Mouse (Mus musculus): Measurements from ENCODE around the gene Fkbp6. TPM values are rescaled to one million over a fixed set of nuclear protein-coding genes. Genes with fewer than 3 reads are reported as not detected.

Gene Fkbp6
- polyA plus RNA-seq, 1 experiment from 2014 or later: not detected

- Histone ChIP-seq H3K9me3 (ENCODE audit: control insufficient read depth, low read length) (no peaks in the 10 kb centered on the region), H3K27me3 (ENCODE audit: control insufficient read depth, insufficient read depth, low read length) (no peaks in the 10 kb centered on the region), H3K4me1 (ENCODE audit: control insufficient read depth, insufficient read depth, low read length) (no peaks in the 10 kb centered on the region), H3K27ac (ENCODE audit: low read depth, low read length) (no peak overlapping the region), H3K4me3 (ENCODE audit: low read depth, low read length) (no peak overlapping the region), H3K9ac (ENCODE audit: low read length) (no peak overlapping the region), H3K4me2 (ENCODE audit: low read depth) (no peak overlapping the region), H3K36me3 (ENCODE audit: control insufficient read depth, insufficient read depth, low read length) (no peaks in the 10 kb centered on the region)
- 73% methylated on average over 7 of the region's 7 CpGs for WGBS
- ATAC-seq (ENCODE audit: insufficient read depth, low FRiP score, low TSS enrichment) (no peak), DNase-seq (ENCODE audit: low spot score) (no peak)
Measured at GRCm38 (mm10) chr5:135345989-135346388, 3.9 kb downstream of the Fkbp6 start.

- Histone ChIP-seq H3K4me3 (ENCODE audit: low read depth, low read length) (no peak overlapping the region), H3K9me3 (ENCODE audit: control insufficient read depth, low read length) (no peaks in the 10 kb centered on the region), H3K36me3 (ENCODE audit: control insufficient read depth, insufficient read depth, low read length) (no peaks in the 10 kb centered on the region), H3K4me1 (ENCODE audit: control insufficient read depth, insufficient read depth, low read length) (no peaks in the 10 kb centered on the region), H3K27me3 (ENCODE audit: control insufficient read depth, insufficient read depth, low read length) (no peaks in the 10 kb centered on the region), H3K4me2 (ENCODE audit: low read depth) (no peak overlapping the region), H3K9ac (ENCODE audit: low read length) (no peak overlapping the region), H3K27ac (ENCODE audit: low read depth, low read length) (no peak overlapping the region)
- no peak for DNase-seq (ENCODE audit: low spot score)
- ATAC-seq (ENCODE audit: insufficient read depth, low FRiP score, low TSS enrichment): no peak
- 79% methylated on average over 3 of the region's 3 CpGs for WGBS
Measured at GRCm38 (mm10) chr5:135337575-135337974, 12.3 kb downstream of the Fkbp6 start.

GRCm38 (mm10) chr5:135331161-135331560 is 18.7 kb downstream of the Fkbp6 start:
- ATAC-seq (ENCODE audit: insufficient read depth, low FRiP score, low TSS enrichment): no peak
- Histone ChIP-seq H3K4me2 (ENCODE audit: low read depth) (no peak overlapping the region), H3K4me3 (ENCODE audit: low read depth, low read length) (no peak overlapping the region), H3K27me3 (ENCODE audit: control insufficient read depth, insufficient read depth, low read length) (no peaks in the 10 kb centered on the region), H3K4me1 (ENCODE audit: control insufficient read depth, insufficient read depth, low read length) (no peaks in the 10 kb centered on the region), H3K9ac (ENCODE audit: low read length) (no peak overlapping the region), H3K36me3 (ENCODE audit: control insufficient read depth, insufficient read depth, low read length) (no peaks in the 10 kb centered on the region), H3K9me3 (ENCODE audit: control insufficient read depth, low read length) (no peaks in the 10 kb centered on the region), H3K27ac (ENCODE audit: low read depth, low read length) (no peak overlapping the region)
- DNase-seq (ENCODE audit: low spot score): no peak
- WGBS: 79% methylated on average over 6 of the region's 6 CpGs

- Histone ChIP-seq H3K4me2 (ENCODE audit: low read depth) (no peak overlapping the region), H3K27ac (ENCODE audit: low read depth, low read length) (no peak overlapping the region), H3K9ac (ENCODE audit: low read length) (no peak overlapping the region), H3K4me3 (ENCODE audit: low read depth, low read length) (no peak overlapping the region), H3K27me3 (ENCODE audit: control insufficient read depth, insufficient read depth, low read length) (no peaks in the 10 kb centered on the region), H3K9me3 (ENCODE audit: control insufficient read depth, low read length) (no peaks in the 10 kb centered on the region), H3K4me1 (ENCODE audit: control insufficient read depth, insufficient read depth, low read length) (no peaks in the 10 kb centered on the region), H3K36me3 (ENCODE audit: control insufficient read depth, insufficient read depth, low read length) (no peaks in the 10 kb centered on the region)
- WGBS: 85% methylated on average over 5 of the region's 5 CpGs
- ATAC-seq (ENCODE audit: insufficient read depth, low FRiP score, low TSS enrichment): no peak
- DNase-seq (ENCODE audit: low spot score): no peak
Measured at GRCm38 (mm10) chr5:135330201-135330600, 19.6 kb downstream of the Fkbp6 start.

GRCm38 (mm10) chr5:135329471-135329870 is 20.4 kb downstream of the Fkbp6 start:
- WGBS: 86% methylated on average over 4 of the region's 4 CpGs
- H3K9me3 ChIP-seq (ENCODE audit: control insufficient read depth, low read length): no peaks in the 10 kb centered on the region

GRCm38 (mm10) chr5:135326121-135326659 is 23.7 kb downstream of the Fkbp6 start:
- H3K4me1 ChIP-seq (ENCODE audit: control insufficient read depth, insufficient read depth, low read length): no peaks in the 10 kb centered on the region
- no peak overlapping the region for H3K4me2 ChIP-seq (ENCODE audit: low read depth)
- H3K36me3 ChIP-seq (ENCODE audit: control insufficient read depth, insufficient read depth, low read length): no peaks in the 10 kb centered on the region
- no peaks in the 10 kb centered on the region for H3K9me3 ChIP-seq (ENCODE audit: control insufficient read depth, low read length)
- WGBS: 13% methylated on average over 3 of the region's 3 CpGs
- ATAC-seq (ENCODE audit: insufficient read depth, low FRiP score, low TSS enrichment) (no peak), DNase-seq (ENCODE audit: low spot score) (no peak)
- no peak overlapping the region for H3K4me3 ChIP-seq (ENCODE audit: low read depth, low read length)
- no peak overlapping the region for H3K27ac ChIP-seq (ENCODE audit: low read depth, low read length)
- H3K27me3 ChIP-seq (ENCODE audit: control insufficient read depth, insufficient read depth, low read length): no peaks in the 10 kb centered on the region
- no peak overlapping the region for H3K9ac ChIP-seq (ENCODE audit: low read length)

More at GRCm38 (mm10) chr5:135329471-135329870, 20.4 kb downstream of the Fkbp6 start:
- no peak overlapping the region for H3K4me2 ChIP-seq (ENCODE audit: low read depth)
- H3K36me3 ChIP-seq (ENCODE audit: control insufficient read depth, insufficient read depth, low read length): no peaks in the 10 kb centered on the region
- DNase-seq (ENCODE audit: low spot score) (no peak), ATAC-seq (ENCODE audit: insufficient read depth, low FRiP score, low TSS enrichment) (no peak)
- no peak overlapping the region for H3K9ac ChIP-seq (ENCODE audit: low read length)
- H3K27me3 ChIP-seq (ENCODE audit: control insufficient read depth, insufficient read depth, low read length): no peaks in the 10 kb centered on the region
- H3K4me1 ChIP-seq (ENCODE audit: control insufficient read depth, insufficient read depth, low read length): no peaks in the 10 kb centered on the region
- no peak overlapping the region for H3K27ac ChIP-seq (ENCODE audit: low read depth, low read length)
- H3K4me3 ChIP-seq (ENCODE audit: low read depth, low read length): no peak overlapping the region

- Histone ChIP-seq H3K36me3 (ENCODE audit: control insufficient read depth, insufficient read depth, low read length) (no peaks in the 10 kb centered on the region), H3K4me2 (ENCODE audit: low read depth) (no peak overlapping the region), H3K9ac (ENCODE audit: low read length) (no peak overlapping the region), H3K9me3 (ENCODE audit: control insufficient read depth, low read length) (no peaks in the 10 kb centered on the region), H3K4me3 (ENCODE audit: low read depth, low read length) (no peak overlapping the region), H3K4me1 (ENCODE audit: control insufficient read depth, insufficient read depth, low read length) (no peaks in the 10 kb centered on the region), H3K27ac (ENCODE audit: low read depth, low read length) (no peak overlapping the region), H3K27me3 (ENCODE audit: control insufficient read depth, insufficient read depth, low read length) (no peaks in the 10 kb centered on the region)
- DNase-seq (ENCODE audit: low spot score) (no peak), ATAC-seq (ENCODE audit: insufficient read depth, low FRiP score, low TSS enrichment) (no peak)
- 86% methylated on average over 1 of the region's 1 CpGs for WGBS
Measured at GRCm38 (mm10) chr5:135322197-135322596, 27.6 kb downstream of the Fkbp6 start.

GRCm38 (mm10) chr5:135319856-135320255 is 30.0 kb downstream of the Fkbp6 start:
- H3K36me3 ChIP-seq (ENCODE audit: control insufficient read depth, insufficient read depth, low read length): no peaks in the 10 kb centered on the region
- no peak overlapping the region for H3K4me2 ChIP-seq (ENCODE audit: low read depth)
- H3K9me3 ChIP-seq (ENCODE audit: control insufficient read depth, low read length): no peaks in the 10 kb centered on the region
- no peak overlapping the region for H3K9ac ChIP-seq (ENCODE audit: low read length)
- DNase-seq (ENCODE audit: low spot score): no peak
- no peak overlapping the region for H3K4me3 ChIP-seq (ENCODE audit: low read depth, low read length)
- H3K4me1 ChIP-seq (ENCODE audit: control insufficient read depth, insufficient read depth, low read length): no peaks in the 10 kb centered on the region
- no peaks in the 10 kb centered on the region for H3K27me3 ChIP-seq (ENCODE audit: control insufficient read depth, insufficient read depth, low read length)
- no peak for ATAC-seq (ENCODE audit: insufficient read depth, low FRiP score, low TSS enrichment)
- no peak overlapping the region for H3K27ac ChIP-seq (ENCODE audit: low read depth, low read length)
- 78% methylated on average over 2 of the region's 2 CpGs for WGBS

- no peaks in the 10 kb centered on the region for H3K27me3 ChIP-seq (ENCODE audit: control insufficient read depth, insufficient read depth, low read length)
- 82% methylated on average over 3 of the region's 3 CpGs for WGBS
- no peaks in the 10 kb centered on the region for H3K4me1 ChIP-seq (ENCODE audit: control insufficient read depth, insufficient read depth, low read length)
- H3K4me2 ChIP-seq (ENCODE audit: low read depth): no peak overlapping the region
- no peaks in the 10 kb centered on the region for H3K36me3 ChIP-seq (ENCODE audit: control insufficient read depth, insufficient read depth, low read length)
- no peak overlapping the region for H3K27ac ChIP-seq (ENCODE audit: low read depth, low read length)
- no peak overlapping the region for H3K9ac ChIP-seq (ENCODE audit: low read length)
- H3K4me3 ChIP-seq (ENCODE audit: low read depth, low read length): no peak overlapping the region
- DNase-seq (ENCODE audit: low spot score): no peak
- ATAC-seq (ENCODE audit: insufficient read depth, low FRiP score, low TSS enrichment): no peak
- no peaks in the 10 kb centered on the region for H3K9me3 ChIP-seq (ENCODE audit: control insufficient read depth, low read length)
Measured at GRCm38 (mm10) chr5:135316177-135316576, 33.7 kb downstream of the Fkbp6 start.

Measured in neural tube, embryonic 11.5 days (tissue).